Mouse (Mus musculus) cerebellum, adult 2 months (tissue): ENCODE measurements at regions not wholly inside any gene's neighbourhood (a gene's known extent, or its start where the extent isn't known, plus 50 kb on each side); places are given as distances from the start of the nearest gene placed in this dataset.

Experiments
- CTCF ChIP-seq: fragments of 200-500 bp; IDR thresholded peaks from 2 replicates; pipeline ENCODE4 v1.5.1; 2011; ENCODE audit warnings: low read depth, mild to moderate bottlenecking, control low read depth, low read length, moderate library complexity, borderline replicate concordance; ENCODE audit not compliant: insufficient read depth
- POLR2A ChIP-seq: fragments of 200-500 bp; IDR thresholded peaks from 2 replicates; pipeline ENCODE4 v1.6.1; 2011; ENCODE audit warnings: low read length, control low read depth, borderline replicate concordance; ENCODE audit not compliant: insufficient read depth

DNA sequence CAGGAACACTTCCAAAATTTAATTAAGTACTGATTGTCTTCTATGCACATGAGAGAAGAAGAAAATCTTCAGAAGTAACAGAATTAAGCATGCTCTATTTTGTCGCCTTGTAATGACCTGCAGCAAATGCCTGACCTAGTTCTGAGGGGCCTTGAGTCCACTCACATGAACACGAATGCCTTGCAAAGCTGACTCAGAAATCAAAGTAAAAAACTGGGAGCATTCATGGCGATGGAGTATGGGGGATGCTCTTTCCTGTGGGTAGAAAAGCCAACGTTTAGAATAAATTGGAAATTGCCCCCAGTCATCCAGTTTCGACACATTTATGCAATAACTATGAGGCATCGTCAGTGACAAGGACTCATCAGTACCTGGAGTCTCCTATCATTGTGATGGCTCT, 779.1 kb downstream of the Bcl11a start:
- TF ChIP-seq CTCF: no peak
- TF ChIP-seq POLR2A: no peak
